Mouse (Mus musculus): ENCODE measurements at regions not wholly inside any gene's neighbourhood (a gene's known extent, or its start where the extent isn't known, plus 50 kb on each side); places are given as distances from the start of the nearest gene placed in this dataset.
"Not testable (repeated sequence)": the region's sequence is repeated elsewhere in the genome, so short reads cannot be mapped to it uniquely, and the experiment has no call there.

DNA sequence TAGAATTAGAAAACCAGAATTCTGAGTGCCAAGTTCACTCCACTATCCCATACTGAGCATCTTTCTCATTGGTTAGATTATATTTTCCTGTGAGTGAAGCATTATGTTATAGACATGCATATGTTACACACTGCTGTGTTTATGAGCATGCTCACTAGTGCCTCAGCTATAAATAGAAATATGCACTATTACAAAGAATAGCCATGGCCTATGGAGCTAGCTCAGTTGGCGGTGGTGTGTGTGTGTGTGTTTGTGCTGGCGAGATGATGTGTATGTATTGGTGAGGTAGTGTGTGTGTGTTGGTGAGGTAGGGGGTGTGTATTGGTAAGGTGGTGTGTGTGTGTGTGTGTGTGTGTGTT is 106.2 kb downstream of the Sec31a start:
- no peak for DNase-seq

GRCm38 (mm10) chr5:100309071-100309806 is 106.8 kb downstream of the Sec31a start:
- no peak for DNase-seq

GRCm38 (mm10) chr5:100304403-100304802 is 111.6 kb downstream of the Sec31a start:
- DNase-seq, result no peak

DNA sequence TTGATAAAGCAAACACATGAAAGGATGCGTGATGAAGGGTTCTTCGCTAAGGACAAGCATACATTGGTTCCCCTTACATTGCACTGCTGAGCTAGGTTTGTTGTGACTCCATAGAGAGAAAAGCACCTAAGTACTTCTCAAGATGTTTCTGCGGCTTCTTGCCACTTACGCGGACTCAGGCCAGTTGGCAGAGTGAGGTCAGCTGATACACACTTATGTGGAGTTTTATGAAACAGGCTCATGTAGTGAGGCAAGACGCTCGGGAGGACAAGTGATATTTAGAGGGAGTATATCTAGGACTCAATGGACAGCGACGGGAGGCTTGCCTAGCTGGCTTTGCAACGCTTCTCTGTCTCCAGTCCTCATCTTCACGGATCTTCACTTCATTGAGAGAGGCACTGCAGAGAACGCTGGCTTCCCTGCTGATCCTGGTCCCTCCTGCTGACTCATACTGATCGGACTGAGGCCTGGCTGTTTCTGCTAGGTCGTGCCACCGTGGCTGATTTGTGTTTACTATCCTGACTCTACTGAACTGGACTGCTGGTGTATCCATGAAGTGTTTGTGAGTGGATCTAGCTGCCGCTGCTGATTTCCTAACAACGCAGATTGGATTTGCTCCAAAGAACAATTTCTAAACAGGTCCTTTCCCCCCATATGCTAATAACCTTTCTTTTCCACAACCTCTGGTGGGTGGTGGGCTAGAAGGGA is 113.8 kb downstream of the Sec31a start:
- no peak for DNase-seq

- no peak for DNase-seq
These were observed 116.9 kb downstream of the Sec31a start for GRCm38 (mm10) chr5:100299141-100299540.

- DNase-seq, result no peak
These were observed 121.8 kb downstream of the Sec31a start for GRCm38 (mm10) chr5:100294189-100294588.

DNA sequence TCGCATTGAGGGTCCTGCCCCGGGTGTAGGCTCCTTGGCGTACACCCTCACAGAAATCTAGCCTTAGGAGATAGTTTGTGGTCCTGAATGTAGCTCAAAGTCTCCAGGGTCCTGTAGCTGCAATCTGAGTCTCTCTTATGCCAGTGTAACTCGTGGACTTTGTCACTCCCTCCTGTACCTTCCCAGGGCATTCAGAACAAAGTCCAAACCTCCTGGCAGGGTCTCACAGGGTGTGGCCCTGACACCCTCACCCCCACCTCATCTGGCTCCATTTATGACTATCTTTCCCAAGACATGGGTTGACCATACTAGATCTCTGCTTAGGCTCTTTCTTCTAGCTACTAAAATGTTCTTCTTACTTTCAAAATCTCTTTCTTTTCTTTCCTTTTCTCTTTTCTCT is 120.6 kb upstream of the Tmem150c start:
- DNase-seq, result no peak

GRCm38 (mm10) chr5:100279474-100279873 is 119.9 kb upstream of the Tmem150c start:
- no peak for DNase-seq

- DNase-seq, result no peak
These were observed 115.1 kb upstream of the Tmem150c start for GRCm38 (mm10) chr5:100274674-100275073.

GRCm38 (mm10) chr5:100271975-100272374 is 112.4 kb upstream of the Tmem150c start:
- not testable (repeated sequence) for DNase-seq

GRCm38 (mm10) chr5:100270841-100271686 is 111.5 kb upstream of the Tmem150c start:
- no peak for DNase-seq

DNA sequence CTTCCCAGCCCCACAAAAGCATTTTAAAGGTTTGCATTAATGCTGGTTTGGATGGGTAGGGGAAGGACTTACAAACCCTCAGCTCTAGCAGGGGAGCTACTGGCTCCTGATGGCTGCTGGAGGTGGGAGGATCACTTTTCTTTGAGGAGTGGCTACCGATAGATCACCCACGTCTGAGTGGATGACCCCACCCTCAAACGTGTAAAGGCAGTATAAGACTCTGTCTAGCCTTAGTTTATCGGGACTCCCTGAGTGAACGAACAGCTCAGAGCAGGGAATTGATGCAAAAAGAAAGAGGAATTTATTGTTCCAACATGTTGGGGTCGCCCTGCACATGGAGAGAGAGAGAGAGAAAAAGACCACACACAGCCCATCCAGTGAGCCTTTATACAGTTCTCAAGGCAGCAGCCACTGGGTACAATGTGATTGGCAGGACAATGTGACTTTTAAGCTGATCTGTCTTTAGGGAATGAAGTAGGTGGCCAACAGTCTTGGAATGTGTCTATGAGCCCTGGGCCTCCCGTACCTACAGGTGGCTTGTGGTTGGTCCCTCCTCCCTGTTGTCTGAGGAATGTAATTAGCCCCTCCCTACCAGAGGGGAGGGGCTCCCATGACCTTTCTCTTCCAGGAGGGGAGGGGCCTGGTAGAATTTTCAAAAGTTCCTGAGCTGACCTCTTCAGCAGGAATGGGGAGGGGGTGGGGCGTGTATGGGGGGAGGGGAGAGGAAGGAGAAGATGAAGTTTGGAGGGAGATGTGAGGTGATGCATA is 108.7 kb upstream of the Tmem150c start:
- DNase-seq, result no peak

DNA sequence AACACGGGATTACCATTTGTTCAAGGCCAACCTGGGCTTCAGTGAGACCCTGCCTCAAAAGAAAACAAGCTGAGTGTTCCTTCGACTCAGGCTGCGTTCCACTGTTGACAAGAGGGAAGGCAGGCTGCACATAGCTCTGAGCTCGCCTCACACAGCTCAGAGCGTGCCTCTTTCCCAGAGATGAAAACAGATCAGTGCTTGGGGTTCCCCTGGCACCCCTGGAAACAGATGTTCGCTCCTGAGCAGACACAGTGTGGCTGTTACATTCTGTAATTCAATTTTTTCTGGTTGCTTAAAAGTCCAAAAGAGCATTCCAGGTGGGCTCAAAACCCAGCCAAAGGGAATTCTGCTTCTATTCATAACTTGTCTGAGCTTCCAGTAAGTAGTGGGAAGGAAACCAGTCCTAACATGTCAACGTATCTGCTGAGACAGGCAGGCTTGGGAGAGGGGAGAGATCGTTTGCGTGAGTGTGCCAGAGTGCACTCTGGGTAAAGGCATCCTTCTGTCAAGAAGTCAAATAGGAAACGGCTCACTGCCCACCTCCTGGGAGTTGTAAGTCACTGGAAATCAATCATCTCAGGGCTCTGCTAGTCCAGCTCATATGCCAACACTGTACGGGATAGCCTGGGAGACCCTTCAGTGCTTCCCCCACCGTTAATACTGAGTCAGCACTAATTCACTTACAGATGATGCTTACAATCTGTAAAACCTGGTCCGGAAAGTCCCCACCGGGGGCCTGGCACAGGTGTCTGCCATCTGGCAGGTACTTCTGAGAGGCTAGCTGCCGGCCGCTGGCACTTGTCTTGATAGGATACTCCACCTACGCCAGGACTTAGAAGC is 107.3 kb upstream of the Tmem150c start:
- no peak for DNase-seq

- DNase-seq, result no peak
These were observed 100.4 kb upstream of the Tmem150c start for GRCm38 (mm10) chr5:100259803-100260693.

GRCm38 (mm10) chr5:100258952-100259710 is 99.5 kb upstream of the Tmem150c start:
- DNase-seq, result peak in 1 of 2 experiments; percentile 16

GRCm38 (mm10) chr5:100255276-100255675 is 95.7 kb upstream of the Tmem150c start:
- DNase-seq, result no peak

DNA sequence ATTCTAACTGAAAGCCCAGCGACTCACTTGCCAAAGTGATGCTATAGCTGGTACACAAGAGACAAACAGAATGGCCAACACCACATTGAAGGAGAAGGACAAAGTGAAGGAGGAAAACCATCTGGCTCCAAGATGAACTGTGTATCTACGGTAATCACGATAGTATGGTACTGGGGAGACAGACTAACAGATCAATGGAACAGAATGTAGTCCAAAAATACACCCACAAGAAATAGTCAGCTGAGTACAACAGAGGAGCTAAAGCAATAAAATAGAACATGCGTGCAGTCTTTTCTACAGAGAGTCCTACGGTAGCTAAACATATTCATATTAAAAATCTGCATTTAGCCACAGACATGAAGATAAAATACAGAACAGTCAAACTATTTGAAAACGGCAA is 92.4 kb upstream of the Tmem150c start:
- no peak for DNase-seq

GRCm38 (mm10) chr5:100249757-100250156 is 90.1 kb upstream of the Tmem150c start:
- DNase-seq, result no peak

GRCm38 (mm10) chr5:100248611-100249010 is 89.0 kb upstream of the Tmem150c start:
- DNase-seq, result no peak

DNA sequence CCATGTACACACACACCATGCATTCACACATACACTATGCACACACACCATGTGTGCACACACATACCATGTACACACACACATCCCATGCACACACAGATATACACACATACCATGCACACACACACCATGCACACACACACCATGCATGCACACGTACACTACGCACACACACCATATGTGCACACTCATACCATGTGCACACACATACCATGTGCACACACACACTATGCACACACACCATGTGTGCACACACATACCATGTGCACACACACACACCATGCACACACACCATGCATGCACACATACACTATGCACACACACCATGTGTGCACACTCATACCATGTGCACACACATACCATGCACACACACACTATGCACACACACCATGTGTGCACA is 87.1 kb upstream of the Tmem150c start:
- DNase-seq, result no peak

All from layer of hippocampus, postnatal 36 days (tissue).